Mouse (Mus musculus): ENCODE results near the gene Abtb2. TPM values are rescaled to one million over a fixed set of nuclear protein-coding genes. Genes with fewer than 3 reads are reported as not detected.
A peak's percentile ranks its signal among the peaks of the same experiment; 100 is the strongest.

Abtb2 gene
- polyA plus RNA-seq, 1 experiment from 2014 or later = 3.8 TPM

- Histone ChIP-seq H3K9ac (ENCODE audit: low read length) (no peak overlapping the region), H3K27ac (ENCODE audit: low read depth, low read length) (no peak overlapping the region), H3K4me3 (ENCODE audit: low read depth, low read length) (no peak overlapping the region), H3K36me3 (ENCODE audit: control insufficient read depth, insufficient read depth, low read length) (no peaks in the 10 kb centered on the region), H3K4me1 (ENCODE audit: control insufficient read depth, insufficient read depth, low read length) (no peaks in the 10 kb centered on the region; the same call in 1 of the 2 replicates), H3K4me2 (ENCODE audit: low read length) (no peak overlapping the region), H3K27me3 (replicated peaks; ENCODE audit: control insufficient read depth, insufficient read depth, low read length) (no peaks in the 10 kb centered on the region), H3K9me3 (replicated peaks; ENCODE audit: control insufficient read depth, low read length) (no peaks in the 10 kb centered on the region)
- 91% methylated on average over 5 of the region's 5 CpGs for WGBS
- DNase-seq (ENCODE audit: low spot score) = no peak
- ATAC-seq = no peak
These were observed 48.9 kb downstream of the Abtb2 start for GRCm38 (mm10) chr2:103615028-103615427.

GRCm38 (mm10) chr2:103618407-103618806, 52.3 kb downstream of the Abtb2 start:
- Histone ChIP-seq H3K27ac (ENCODE audit: low read depth, low read length) (no peak overlapping the region), H3K4me2 (ENCODE audit: low read length) (no peak overlapping the region), H3K27me3 (replicated peaks; ENCODE audit: control insufficient read depth, insufficient read depth, low read length) (no peaks in the 10 kb centered on the region), H3K4me3 (ENCODE audit: low read depth, low read length) (no peak overlapping the region), H3K9ac (ENCODE audit: low read length) (no peak overlapping the region), H3K9me3 (replicated peaks; ENCODE audit: control insufficient read depth, low read length) (no peaks in the 10 kb centered on the region), H3K4me1 (ENCODE audit: control insufficient read depth, insufficient read depth, low read length) (no peaks in the 10 kb centered on the region; the same call in 1 of the 2 replicates), H3K36me3 (ENCODE audit: control insufficient read depth, insufficient read depth, low read length) (no peaks in the 10 kb centered on the region)
- DNase-seq (ENCODE audit: low spot score) = no peak
- ATAC-seq = no peak

- Histone ChIP-seq H3K9ac (ENCODE audit: low read length) (no peak overlapping the region), H3K27me3 (replicated peaks; ENCODE audit: control insufficient read depth, insufficient read depth, low read length) (no peaks in the 10 kb centered on the region), H3K36me3 (ENCODE audit: control insufficient read depth, insufficient read depth, low read length) (no peaks in the 10 kb centered on the region), H3K4me2 (ENCODE audit: low read length) (no peak overlapping the region), H3K9me3 (replicated peaks; ENCODE audit: control insufficient read depth, low read length) (no peaks in the 10 kb centered on the region), H3K27ac (ENCODE audit: low read depth, low read length) (no peak overlapping the region), H3K4me1 (ENCODE audit: control insufficient read depth, insufficient read depth, low read length) (peaks cover 12% of the 10 kb centered on the region), H3K4me3 (ENCODE audit: low read depth, low read length) (no peak overlapping the region)
- ATAC-seq (no peak), DNase-seq (ENCODE audit: low spot score) (no peak)
- 33% methylated on average over 4 of the region's 4 CpGs for WGBS
These were observed 56.8 kb downstream of the Abtb2 start for GRCm38 (mm10) chr2:103622950-103623349.

- H3K9me3 ChIP-seq (replicated peaks; ENCODE audit: control insufficient read depth, low read length) = no peaks in the 10 kb centered on the region
- H3K27me3 ChIP-seq (replicated peaks; ENCODE audit: control insufficient read depth, insufficient read depth, low read length) = no peaks in the 10 kb centered on the region
- H3K27ac ChIP-seq (ENCODE audit: low read depth, low read length) = peak overlapping the region; percentile 67
- peaks cover 16% of the 10 kb centered on the region for H3K4me1 ChIP-seq (ENCODE audit: control insufficient read depth, insufficient read depth, low read length)
- WGBS = 4% methylated on average over 7 of the region's 7 CpGs
- DNase-seq (ENCODE audit: low spot score) (peak; percentile 83), ATAC-seq (peak; percentile 87)
- no peak overlapping the region for H3K4me3 ChIP-seq (ENCODE audit: low read depth, low read length)
- no peaks in the 10 kb centered on the region for H3K36me3 ChIP-seq (ENCODE audit: control insufficient read depth, insufficient read depth, low read length)
- no peak overlapping the region for H3K9ac ChIP-seq (ENCODE audit: low read length)
- peak overlapping the region; percentile 23 for H3K4me2 ChIP-seq (ENCODE audit: low read length)
These were observed 59.3 kb downstream of the Abtb2 start for GRCm38 (mm10) chr2:103625349-103625932.

GRCm38 (mm10) chr2:103627101-103627500, 61.0 kb downstream of the Abtb2 start:
- 85% methylated on average over 7 of the region's 7 CpGs for WGBS
- ATAC-seq = no peak
- peaks cover 19% of the 10 kb centered on the region for H3K4me1 ChIP-seq (ENCODE audit: control insufficient read depth, insufficient read depth, low read length)
- H3K27me3 ChIP-seq (replicated peaks; ENCODE audit: control insufficient read depth, insufficient read depth, low read length) = no peaks in the 10 kb centered on the region
- H3K9me3 ChIP-seq (replicated peaks; ENCODE audit: control insufficient read depth, low read length) = no peaks in the 10 kb centered on the region
- no peak for DNase-seq (ENCODE audit: low spot score)
- H3K27ac ChIP-seq (ENCODE audit: low read depth, low read length) = no peak overlapping the region
- no peaks in the 10 kb centered on the region for H3K36me3 ChIP-seq (ENCODE audit: control insufficient read depth, insufficient read depth, low read length)
- no peak overlapping the region for H3K4me3 ChIP-seq (ENCODE audit: low read depth, low read length)
- no peak overlapping the region for H3K9ac ChIP-seq (ENCODE audit: low read length)
- H3K4me2 ChIP-seq (ENCODE audit: low read length) = no peak overlapping the region

- Histone ChIP-seq H3K4me3 (ENCODE audit: low read depth, low read length) (no peak overlapping the region), H3K36me3 (ENCODE audit: control insufficient read depth, insufficient read depth, low read length) (no peaks in the 10 kb centered on the region), H3K27me3 (replicated peaks; ENCODE audit: control insufficient read depth, insufficient read depth, low read length) (no peaks in the 10 kb centered on the region), H3K4me2 (ENCODE audit: low read length) (no peak overlapping the region), H3K9ac (ENCODE audit: low read length) (no peak overlapping the region; the same call in 1 of the 2 replicates), H3K4me1 (ENCODE audit: control insufficient read depth, insufficient read depth, low read length) (peaks cover 14% of the 10 kb centered on the region), H3K27ac (ENCODE audit: low read depth, low read length) (no peak overlapping the region), H3K9me3 (replicated peaks; ENCODE audit: control insufficient read depth, low read length) (no peaks in the 10 kb centered on the region)
- ATAC-seq (no peak), DNase-seq (ENCODE audit: low spot score) (no peak)
- 63% methylated on average over 5 of the region's 5 CpGs for WGBS
These were observed 63.8 kb downstream of the Abtb2 start for GRCm38 (mm10) chr2:103629956-103630355.

- Histone ChIP-seq H3K27me3 (replicated peaks; ENCODE audit: control insufficient read depth, insufficient read depth, low read length) (no peaks in the 10 kb centered on the region), H3K4me3 (ENCODE audit: low read depth, low read length) (no peak overlapping the region), H3K4me2 (ENCODE audit: low read length) (no peak overlapping the region), H3K9me3 (replicated peaks; ENCODE audit: control insufficient read depth, low read length) (no peaks in the 10 kb centered on the region), H3K9ac (ENCODE audit: low read length) (no peak overlapping the region), H3K27ac (ENCODE audit: low read depth, low read length) (no peak overlapping the region), H3K36me3 (ENCODE audit: control insufficient read depth, insufficient read depth, low read length) (no peaks in the 10 kb centered on the region), H3K4me1 (ENCODE audit: control insufficient read depth, insufficient read depth, low read length) (0 out of 2 replicates have a peak, but pooled peaks cover 7% of the 10 kb centered on the region)
- ATAC-seq (no peak), DNase-seq (ENCODE audit: low spot score) (no peak)
- WGBS = 83% methylated on average over 7 of the region's 7 CpGs
These were observed 65.2 kb downstream of the Abtb2 start for GRCm38 (mm10) chr2:103631293-103631717.

- Histone ChIP-seq H3K9ac (ENCODE audit: low read length) (no peak overlapping the region), H3K27ac (ENCODE audit: low read depth, low read length) (no peak overlapping the region), H3K36me3 (ENCODE audit: control insufficient read depth, insufficient read depth, low read length) (no peaks in the 10 kb centered on the region), H3K27me3 (replicated peaks; ENCODE audit: control insufficient read depth, insufficient read depth, low read length) (no peaks in the 10 kb centered on the region), H3K4me2 (ENCODE audit: low read length) (no peak overlapping the region), H3K4me3 (ENCODE audit: low read depth, low read length) (no peak overlapping the region), H3K9me3 (replicated peaks; ENCODE audit: control insufficient read depth, low read length) (no peaks in the 10 kb centered on the region), H3K4me1 (ENCODE audit: control insufficient read depth, insufficient read depth, low read length) (peaks cover 9% of the 10 kb centered on the region; the same call in 1 of the 2 replicates)
- DNase-seq (ENCODE audit: low spot score) (no peak), ATAC-seq (no peak)
- WGBS = 77% methylated on average over 6 of the region's 6 CpGs
These were observed 66.2 kb downstream of the Abtb2 start for GRCm38 (mm10) chr2:103632136-103632925.

- H3K4me2 ChIP-seq (ENCODE audit: low read length) = no peak overlapping the region
- no peaks in the 10 kb centered on the region for H3K27me3 ChIP-seq (replicated peaks; ENCODE audit: control insufficient read depth, insufficient read depth, low read length)
- DNase-seq (ENCODE audit: low spot score) (no peak), ATAC-seq (no peak)
- H3K4me3 ChIP-seq (ENCODE audit: low read depth, low read length) = no peak overlapping the region
- H3K27ac ChIP-seq (ENCODE audit: low read depth, low read length) = no peak overlapping the region
- H3K36me3 ChIP-seq (ENCODE audit: control insufficient read depth, insufficient read depth, low read length) = no peaks in the 10 kb centered on the region
- WGBS = 92% methylated on average over 2 of the region's 2 CpGs
- H3K4me1 ChIP-seq (ENCODE audit: control insufficient read depth, insufficient read depth, low read length) = peaks cover 12% of the 10 kb centered on the region; the same call in 1 of the 2 replicates
- no peak overlapping the region for H3K9ac ChIP-seq (ENCODE audit: low read length)
- H3K9me3 ChIP-seq (replicated peaks; ENCODE audit: control insufficient read depth, low read length) = no peaks in the 10 kb centered on the region
These were observed 66.8 kb downstream of the Abtb2 start for GRCm38 (mm10) chr2:103632926-103633250.
